8 mouse cellular contexts compared by ENCODE assay signal in the genomic region with DNA sequence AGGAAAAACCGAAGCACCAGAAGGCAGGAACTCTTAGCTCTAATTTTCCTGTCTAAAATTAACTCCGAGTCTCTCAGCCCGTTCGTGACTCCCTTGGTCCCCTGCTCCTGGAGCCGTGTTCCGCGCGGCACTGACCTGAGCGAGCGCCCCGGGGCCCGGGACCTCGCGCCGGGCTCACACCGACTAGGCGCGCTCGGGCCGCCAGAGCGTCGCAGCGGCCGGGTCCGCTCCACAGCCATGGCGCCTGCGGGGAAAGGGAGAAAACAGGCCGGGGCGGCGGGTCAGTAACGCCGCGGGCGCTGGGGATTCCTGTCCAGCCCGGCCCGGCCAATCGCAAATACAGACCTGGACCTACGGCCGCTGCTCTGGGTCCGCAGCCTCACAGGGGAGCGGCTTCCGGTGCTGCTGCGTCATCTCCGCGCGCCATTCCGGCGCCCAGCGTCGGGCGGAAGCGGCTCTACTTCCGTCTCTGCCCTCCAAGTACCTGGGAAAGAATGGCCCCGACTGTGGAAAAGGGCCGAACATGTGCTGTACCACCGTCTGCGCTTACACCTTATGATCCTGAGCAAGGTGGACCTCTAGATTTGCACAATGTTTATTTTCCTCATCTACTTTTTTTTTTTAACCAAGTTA. TPM values are rescaled to one million over a fixed set of nuclear protein-coding genes. Genes with fewer than 3 reads are reported as not detected.
DNase-seq lines count a peak whose midpoint lies in the region; ATAC-seq and TF ChIP-seq lines count a peak whose summit lies in the region.

A gene (minus strand): TSS at position 485 of the 633 bp plus-strand sequence.

- peaks cover 27% of the 10 kb centered on the region for H3K4me1 ChIP-seq in forebrain, embryonic 15.5 days
- peaks cover 11% of the 10 kb centered on the region for H3K4me1 ChIP-seq in lung, adult 2 months (ENCODE audit: control insufficient read depth, insufficient read depth, low read length)

- TF ChIP-seq CTCF in lung, adult 2 months (IDR thresholded peaks at IDR 0.05; ENCODE audit: insufficient read depth, low read length) = no peak

- H3K4me2 ChIP-seq in forebrain, embryonic 15.5 days (replicated peaks) = peak within 1 kb of the TSS; percentile 88

- TF ChIP-seq POLR2A in lung, adult 2 months (IDR thresholded peaks at IDR 0.05; ENCODE audit: borderline replicate concordance, extremely low read depth, low read depth, low read length) = peak; percentile 76; the same call in 1 of the 2 replicates

- intact Hi-C loops in heart, postnatal 25 days (cut with DNase I) = loop anchor here (1.0 to 10.0 kb wide), 2 partner anchors 45 to 279 kb away; a partner anchor contains a TSS

- no peaks in the 10 kb centered on the region for H3K27me3 ChIP-seq in forebrain, embryonic 15.5 days

- WGBS in forebrain, embryonic 15.5 days = under 1% methylated on average over 56 of the region's 57 CpGs
- under 1% methylated on average over 57 of the region's 57 CpGs for WGBS in lung, adult 2 months

- H3K27ac ChIP-seq in forebrain, embryonic 15.5 days (replicated peaks) = peak within 1 kb of the TSS; percentile 78

- no peaks in the 10 kb centered on the region for H3K9me3 ChIP-seq in forebrain, embryonic 15.5 days

- H3K9ac ChIP-seq in forebrain, embryonic 15.5 days (replicated peaks) = peak within 1 kb of the TSS; percentile 94

- ATAC-seq in forebrain, embryonic 15.5 days (replicated peaks) = peak; percentile 97
- ATAC-seq in neutrophil, adult 5-6 weeks (ENCODE audit: extremely low read depth, insufficient number of reproducible peaks, low FRiP score, poor library complexity, severe bottlenecking) = peak; percentile 98

- DNase-seq in ES-CJ7 (ENCODE audit: low read depth, low spot score) = peak; percentile 92
- DNase-seq in cerebellum, adult 11 months = peak; percentile 92
- peak; percentile 85 for DNase-seq in heart, postnatal 25 days (ENCODE audit: low spot score)
- DNase-seq in layer of hippocampus, adult 18-20 months (ENCODE audit: low spot score in 2 of 2) = peak; percentile 89 to 96
- DNase-seq in lung, adult 2 months = peak; percentile 91
- DNase-seq in thymus, adult 18-20 months = peak; percentile 77 to 78

- peak within 1 kb of the TSS; percentile 99 for H3K4me3 ChIP-seq in forebrain, embryonic 15.5 days
- peak within 1 kb of the TSS; percentile 91 for H3K4me3 ChIP-seq in lung, adult 2 months (replicated peaks; ENCODE audit: extremely low read depth, low read depth, low read length)

- H3K36me3 ChIP-seq in forebrain, embryonic 15.5 days = peaks cover 15% of the 10 kb centered on the region

RNA-seq across cellular contexts. Expression of the gene that starts here (rescaled TPM):
- polyA plus RNA-seq in forebrain, embryonic 15.5 days (2015; fragmentation: Nextera tagmentation; extraction: Ambion mirVana) = 111 and 113 TPM in 2 replicates
- total RNA-seq in heart, postnatal 25 days (2021) = 10 to 100 TPM; 41.9 to 45.2 TPM
- 10 to 100 TPM; 76.8 to 80.0 TPM for total RNA-seq in layer of hippocampus, adult 18-20 months (2021)
- 46.0 and 59.3 TPM in 2 replicates for polyA plus RNA-seq in lung, adult 2 months (2012; rRNA removed)
- total RNA-seq in neutrophil, adult 5-6 weeks (2017) = 94.5 and 100 TPM in 2 replicates

Comparison
In these comparisons a context has a peak if more than half of its experiments do, and no peak if none do; other contexts are left out.
1. Peak in every context shown above with its lines: DNase-seq, ATAC-seq, H3K4me3 ChIP-seq and H3K27ac ChIP-seq.